Mouse (Mus musculus) telencephalon, adult 2 months (tissue): ENCODE results near the gene Olfr382.
"Not testable (repeated sequence)": the region's sequence is repeated elsewhere in the genome, so short reads cannot be mapped to it uniquely, and the experiment has no call there.

Experiments used
- DNase-seq: peaks from one replicate; pipeline ENCODE4 v3.0.0-alpha.2; 2011; ENCODE audit warnings: low read depth, low spot score

Gene Olfr382

DNA sequence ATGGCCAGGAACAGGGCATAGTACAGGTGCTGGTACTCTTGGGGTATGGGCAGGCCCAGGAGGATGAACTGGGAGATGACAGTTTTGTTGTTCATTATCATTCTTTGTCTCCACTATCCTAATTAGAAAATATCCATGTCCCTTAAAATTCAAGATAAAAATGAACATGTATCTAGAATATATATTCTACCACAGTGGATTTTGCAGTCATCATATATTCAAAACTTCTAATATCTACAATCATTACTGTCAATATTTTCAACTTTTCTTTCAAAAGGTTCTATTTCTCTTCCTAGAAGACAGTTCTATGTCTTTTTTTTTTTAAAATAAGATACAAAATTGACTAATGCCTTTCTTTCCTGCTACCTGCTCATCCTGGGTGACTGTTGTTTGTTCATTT, at the start of gene Olfr382:
Gene Olfr382, minus strand, starts transcription at position 101 of the 400 bp plus-strand sequence.
- DNase-seq: no peak

DNA sequence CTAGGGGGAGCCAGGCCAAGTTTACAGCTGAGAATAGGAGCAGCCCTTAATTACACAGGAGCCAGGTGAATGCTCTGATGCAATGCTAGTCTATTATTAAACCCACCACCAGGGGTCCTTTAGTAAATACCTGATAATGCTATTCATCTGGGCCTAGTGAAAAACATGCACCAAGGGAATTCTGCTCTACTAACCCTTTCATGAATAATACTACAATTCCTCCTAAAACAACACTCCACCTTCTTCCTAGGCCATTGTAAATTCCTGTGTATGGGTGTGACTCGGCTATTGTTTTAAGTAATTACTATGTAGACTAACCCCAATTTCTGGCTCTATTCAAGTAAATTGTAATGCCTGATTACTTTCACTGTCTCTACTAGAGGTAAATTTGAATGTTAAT, 12.0 kb upstream of the Olfr382 start:
- DNase-seq: not testable (repeated sequence)

DNA sequence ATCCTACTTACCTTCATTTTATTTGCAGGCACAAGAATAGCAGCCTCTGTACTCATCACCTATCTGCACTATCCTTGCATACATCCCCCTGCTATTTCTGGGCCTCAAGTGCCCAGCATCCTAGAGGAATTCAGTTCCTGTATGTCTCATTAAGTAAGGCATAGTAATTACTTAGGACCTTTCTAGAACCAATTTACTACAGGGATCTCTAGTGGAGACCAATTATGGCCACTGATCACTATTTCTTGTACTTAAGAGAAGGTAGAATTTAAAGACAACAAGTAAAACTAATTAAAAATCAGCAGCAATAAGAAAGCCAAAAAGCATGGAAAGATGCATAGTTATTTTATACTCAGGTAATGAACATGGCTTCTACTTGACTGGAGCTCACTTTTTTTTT, 25.5 kb downstream of the Olfr382 start, which contains the start of gene Olfr381:
Gene Olfr381, minus strand, starts transcription at position 101 of the 400 bp plus-strand sequence.
- DNase-seq: no peak
